Mouse (Mus musculus) brown adipose tissue, adult 24 weeks (tissue): ENCODE data around the gene Tk2. TPM values are rescaled to one million over a fixed set of nuclear protein-coding genes. Genes with fewer than 3 reads are reported as not detected.

Source experiments
- H3K27ac ChIP-seq: fragments of 200-500 bp; replicated peaks from 2 replicates; pipeline ENCODE4 v1.5.1; 2012; ENCODE audit warnings: low read depth, mild to moderate bottlenecking, low read length
- H3K4me1 ChIP-seq: fragments of 200-500 bp; 2 replicates; pipeline ENCODE4 v1.6.1; 2012; ENCODE audit warnings: low read length, mixed read lengths; ENCODE audit not compliant: control insufficient read depth, insufficient read depth, insufficient read length
- H3K4me3 ChIP-seq: fragments of 200-500 bp; 2 replicates; pipeline ENCODE4 v1.5.1; 2012; ENCODE audit warnings: low read depth, mild to moderate bottlenecking, low read length, moderate library complexity; ENCODE audit not compliant: insufficient read depth
- polyA plus RNA-seq: library from polyadenylated mRNA; stranded (reverse); fragments of >200 nt; gene quantifications from 2 replicates; pipeline ENCODE4 v1.2.4, GENCODE M21; 2012; ENCODE audit not compliant: missing spikeins, insufficient read depth, insufficient read length

Gene Tk2
- polyA plus RNA-seq, 1 experiment, result 16.8 TPM

- Histone ChIP-seq H3K27ac (no peak overlapping the region), H3K4me1 (no peaks in the 10 kb centered on the region), H3K4me3 (no peak overlapping the region)
These were observed 59.9 kb downstream of the Tk2 start for GRCm38 (mm10) chr8:104188459-104188858.

- no peaks in the 10 kb centered on the region for H3K4me1 ChIP-seq
- no peak overlapping the region for H3K4me3 ChIP-seq
- no peak overlapping the region for H3K27ac ChIP-seq
These were observed 60.7 kb downstream of the Tk2 start for GRCm38 (mm10) chr8:104187622-104188021.

- Histone ChIP-seq H3K4me3 (no peak overlapping the region), H3K27ac (no peak overlapping the region), H3K4me1 (no peaks in the 10 kb centered on the region)
These were observed 61.5 kb downstream of the Tk2 start for GRCm38 (mm10) chr8:104186827-104187226.

GRCm38 (mm10) chr8:104184905-104185304 lies 63.5 kb downstream of the Tk2 start:
- Histone ChIP-seq H3K4me3 (no peak overlapping the region), H3K27ac (no peak overlapping the region), H3K4me1 (no peaks in the 10 kb centered on the region)

- H3K4me3 ChIP-seq, result no peak overlapping the region
- H3K27ac ChIP-seq, result no peak overlapping the region
- H3K4me1 ChIP-seq, result no peaks in the 10 kb centered on the region
These were observed 71.3 kb downstream of the Tk2 start for GRCm38 (mm10) chr8:104177054-104177453.

Other genes with a start within 250 kb of the Tk2 start
- 53.4 and 61.0 TPM in 2 replicates for gene Cdh5, start 146.9 kb downstream of the Tk2 start, polyA plus RNA-seq
- 0.54 TPM in 1 of 2 replicates, not detected in the other for gene Bean1, start 78.1 kb downstream of the Tk2 start, polyA plus RNA-seq
- gene Cklf, start 2.3 kb upstream of the Tk2 start, polyA plus RNA-seq, result 3.8 TPM in 1 of 2 replicates, not detected in the other
- not detected in 2 replicates for gene Cmtm2a, start 44.6 kb upstream of the Tk2 start, polyA plus RNA-seq
- gene Gm45711, start 61.5 kb upstream of the Tk2 start, polyA plus RNA-seq, result not detected in 2 replicates
- not detected in 2 replicates for gene Cmtm1, start 61.6 kb upstream of the Tk2 start, polyA plus RNA-seq
- not detected in 2 replicates for gene Gm11020, start 73.0 kb upstream of the Tk2 start, polyA plus RNA-seq
- not detected in 2 replicates for gene Cmtm2b, start 73.7 kb upstream of the Tk2 start, polyA plus RNA-seq
- gene Cmtm3, start 90.9 kb upstream of the Tk2 start, polyA plus RNA-seq, result 12.1 and 15.1 TPM in 2 replicates
- gene Cmtm4, start 147.2 kb upstream of the Tk2 start, polyA plus RNA-seq, result 21.5 and 32.4 TPM in 2 replicates
- gene Dync1li2, start 194.5 kb upstream of the Tk2 start, polyA plus RNA-seq, result 29.1 and 29.3 TPM in 2 replicates